Mouse (Mus musculus) thymus, adult 2 months (tissue): ENCODE measurements around the gene Gm525. TPM values are rescaled to one million over a fixed set of nuclear protein-coding genes. Genes with fewer than 3 reads are reported as not detected.

Experiments used
- DNase-seq: peaks from one replicate; pipeline ENCODE4 v3.0.0; 2021
- H3K27ac ChIP-seq: fragments of 200-500 bp; 2 replicates; pipeline ENCODE4 v1.5.1; 2012; ENCODE audit warnings: low read length, control low read depth; ENCODE audit not compliant: control insufficient read depth, insufficient read depth
- H3K27me3 ChIP-seq: fragments of 200-500 bp; 2 replicates; pipeline ENCODE4 v1.6.1; 2012; ENCODE audit warnings: mild to moderate bottlenecking, low read length, moderate library complexity, mixed read lengths; ENCODE audit not compliant: control insufficient read depth, insufficient read depth
- H3K36me3 ChIP-seq: fragments of 200-500 bp; 2 replicates; pipeline ENCODE4 v1.6.1; 2012; ENCODE audit warnings: mild to moderate bottlenecking, low read length, moderate library complexity; ENCODE audit not compliant: control insufficient read depth, insufficient read depth
- H3K4me1 ChIP-seq: fragments of 200-500 bp; replicated peaks from 2 replicates; pipeline ENCODE4 v1.6.1; 2012; ENCODE audit warnings: low read length; ENCODE audit not compliant: control insufficient read depth, insufficient read depth
- H3K4me3 ChIP-seq: fragments of 200-500 bp; 2 replicates; pipeline ENCODE4 v1.5.1; 2012; ENCODE audit warnings: mild to moderate bottlenecking, low read length, control low read depth, moderate library complexity; ENCODE audit not compliant: control insufficient read depth, insufficient read depth
- CTCF ChIP-seq: fragments of 200-500 bp; IDR thresholded peaks from 2 replicates; pipeline ENCODE4 v1.5.1; 2012; ENCODE audit warnings: mild to moderate bottlenecking, control low read depth, low read length, moderate library complexity, borderline replicate concordance; ENCODE audit not compliant: control insufficient read depth, poor library complexity, insufficient read depth; ENCODE audit errors: extremely low read depth
- POLR2A ChIP-seq: fragments of 200-500 bp; IDR thresholded peaks from 2 replicates; pipeline ENCODE4 v1.6.1; 2012; ENCODE audit warnings: mild to moderate bottlenecking, low read length, control low read depth, moderate library complexity; ENCODE audit not compliant: control insufficient read depth, poor library complexity, insufficient read depth; ENCODE audit errors: extremely low read depth
- WGBS: fragments of 180-500 bp; shearing (Covaris S2); methylation state at CpG from one replicate; pipeline ENCODE4 v1.1.7; 2018; 5-methylcytosine and 5-hydroxymethylcytosine counted together
- polyA plus RNA-seq: library from polyadenylated mRNA; depleted of rRNA; stranded (reverse); fragments of >200 nt; gene quantifications from 2 replicates; pipeline ENCODE4 v1.2.3, GENCODE M21; 2012

The Gm525 gene
- polyA plus RNA-seq, 1 experiment, result 35.9 TPM

GRCm38 (mm10) chr11:89066750-89067149 is 6.9 kb upstream of the Gm525 start, which contains the start of gene Dgke:
TSS of gene Dgke (minus strand) at chr11:89066850.
- DNase-seq, result no peak
- H3K27ac ChIP-seq, result peak within 1 kb of the TSS; percentile 91
- H3K27me3 ChIP-seq, result no peaks in the 10 kb centered on the region
- 41% methylated on average over 1 of the region's 1 CpGs for WGBS
- peaks cover 26% of the 10 kb centered on the region for H3K4me1 ChIP-seq
- H3K36me3 ChIP-seq, result peaks cover 3% of the 10 kb centered on the region; the same call in 1 of the 2 replicates
- TF ChIP-seq CTCF (no peak), POLR2A (no peak)
- H3K4me3 ChIP-seq, result peak within 1 kb of the TSS; percentile 80

GRCm38 (mm10) chr11:89067301-89067822 is 6.3 kb upstream of the Gm525 start:
- Histone ChIP-seq H3K27ac (peak overlapping the region; percentile 91), H3K4me1 (peaks cover 29% of the 10 kb centered on the region), H3K4me3 (peak overlapping the region; percentile 57), H3K27me3 (no peaks in the 10 kb centered on the region), H3K36me3 (peaks cover 3% of the 10 kb centered on the region; the same call in 1 of the 2 replicates)
- WGBS, result 32% methylated on average over 6 of the region's 6 CpGs
- TF ChIP-seq POLR2A (no peak), CTCF (no peak)
- DNase-seq, result no peak

GRCm38 (mm10) chr11:89067871-89068490 is 5.7 kb upstream of the Gm525 start:
- no peak for DNase-seq
- peak overlapping the region; percentile 91 for H3K27ac ChIP-seq
- H3K36me3 ChIP-seq, result peaks cover 3% of the 10 kb centered on the region; the same call in 1 of the 2 replicates
- TF ChIP-seq CTCF, result no peak
- no peak for TF ChIP-seq POLR2A
- 54% methylated on average over 11 of the region's 11 CpGs for WGBS
- H3K27me3 ChIP-seq, result no peaks in the 10 kb centered on the region
- peaks cover 31% of the 10 kb centered on the region for H3K4me1 ChIP-seq
- peak overlapping the region; percentile 57 for H3K4me3 ChIP-seq

- peaks cover 3% of the 10 kb centered on the region; the same call in 1 of the 2 replicates for H3K36me3 ChIP-seq
- H3K4me3 ChIP-seq, result peak overlapping the region; percentile 57
- no peaks in the 10 kb centered on the region for H3K27me3 ChIP-seq
- 88% methylated on average over 14 of the region's 14 CpGs for WGBS
- TF ChIP-seq POLR2A, result no peak
- no peak for TF ChIP-seq CTCF
- DNase-seq, result no peak
- peaks cover 35% of the 10 kb centered on the region for H3K4me1 ChIP-seq
- H3K27ac ChIP-seq, result peak overlapping the region; percentile 91
Observed at GRCm38 (mm10) chr11:89068649-89069048, 5.0 kb upstream of the Gm525 start.

GRCm38 (mm10) chr11:89069303-89069702 is 4.3 kb upstream of the Gm525 start:
- Histone ChIP-seq H3K27ac (peak overlapping the region; percentile 91), H3K4me1 (peaks cover 38% of the 10 kb centered on the region), H3K36me3 (peaks cover 3% of the 10 kb centered on the region; the same call in 1 of the 2 replicates), H3K27me3 (no peaks in the 10 kb centered on the region), H3K4me3 (no peak overlapping the region)
- peak; percentile 88 for DNase-seq
- TF ChIP-seq CTCF, result no peak
- TF ChIP-seq POLR2A, result no peak
- WGBS, result 5% methylated on average over 6 of the region's 6 CpGs

- DNase-seq, result no peak
- 78% methylated on average over 5 of the region's 5 CpGs for WGBS
- H3K4me1 ChIP-seq, result peaks cover 51% of the 10 kb centered on the region
- no peak overlapping the region for H3K4me3 ChIP-seq
- H3K27ac ChIP-seq, result peak overlapping the region; percentile 22; the same call in 1 of the 2 replicates
- no peaks in the 10 kb centered on the region for H3K27me3 ChIP-seq
- peaks cover 3% of the 10 kb centered on the region; the same call in 1 of the 2 replicates for H3K36me3 ChIP-seq
- no peak for TF ChIP-seq CTCF
- no peak for TF ChIP-seq POLR2A
Observed at GRCm38 (mm10) chr11:89071522-89071921, 2.1 kb upstream of the Gm525 start.
